Mouse (Mus musculus) cerebellum, adult 8-10 months (tissue): Measurements from ENCODE around the gene Uty.

Experiments
- DNase-seq: peaks from one replicate; pipeline ENCODE4 v3.0.0; 2022

Uty gene

GRCm38 (mm10) chrY:1245426-1245863 lies at the start of gene Uty:
TSS of gene Uty (minus strand) at chrY:1245759.
- no peak for DNase-seq

- no peak for DNase-seq
Observed at GRCm38 (mm10) chrY:1293708-1294107, 48.1 kb upstream of the Uty start.

GRCm38 (mm10) chrY:1286171-1286795 lies 40.7 kb upstream of the Uty start, which contains the start of gene Ddx3y:
TSS of gene Ddx3y (minus strand) at chrY:1286629.
- no peak for DNase-seq

- no peak for DNase-seq
Observed at GRCm38 (mm10) chrY:1285735-1286134, 40.2 kb upstream of the Uty start.

GRCm38 (mm10) chrY:1246117-1246516 lies 558 bp upstream of the Uty start:
- no peak for DNase-seq

- no peak for DNase-seq
Observed at GRCm38 (mm10) chrY:1244940-1245339, 619 bp downstream of the Uty start.

GRCm38 (mm10) chrY:1244421-1244820 lies 1.1 kb downstream of the Uty start:
- DNase-seq = no peak

- no peak for DNase-seq
Observed at GRCm38 (mm10) chrY:1220001-1220400, 25.6 kb downstream of the Uty start.

GRCm38 (mm10) chrY:1178476-1178875 lies 67.1 kb downstream of the Uty start:
- DNase-seq = no peak

GRCm38 (mm10) chrY:1163054-1163453 lies 82.5 kb downstream of the Uty start:
- no peak for DNase-seq

GRCm38 (mm10) chrY:1116153-1116552 lies 129.4 kb downstream of the Uty start:
- DNase-seq = no peak

GRCm38 (mm10) chrY:1114016-1114415 lies 131.5 kb downstream of the Uty start:
- DNase-seq = no peak
